Mouse (Mus musculus) neural tube, embryonic 13.5 days (tissue): ENCODE data around the gene Ciao1. TPM values are rescaled to one million over a fixed set of nuclear protein-coding genes. Genes with fewer than 3 reads are reported as not detected.
A peak's percentile ranks its signal among the peaks of the same experiment; 100 is the strongest.
"Not testable (repeated sequence)": the region's sequence is repeated elsewhere in the genome, so short reads cannot be mapped to it uniquely, and the experiment has no call there.

ENCODE experiments used
- ATAC-seq: fragments of 200-750 bp; cut with Nextera tagmentation; 2 replicates; pipeline ENCODE4 v1.8.0; 2017; ENCODE audit warnings: low read depth, mild to moderate bottlenecking, moderate TSS enrichment, moderate library complexity
- H3K27ac ChIP-seq: fragments of 300-500 bp; sonication (generic); replicated peaks from 2 replicates; pipeline ENCODE4 v1.5.1; 2015; ENCODE audit warnings: moderate library complexity, mild to moderate bottlenecking, inconsistent platforms
- H3K27me3 ChIP-seq: fragments of 300-500 bp; sonication (generic); 2 replicates; pipeline ENCODE4 v1.6.1; 2015; ENCODE audit warnings: mild to moderate bottlenecking, inconsistent platforms
- H3K36me3 ChIP-seq: fragments of 300-500 bp; sonication (generic); 2 replicates; pipeline ENCODE4 v1.6.1; 2015; ENCODE audit warnings: mild to moderate bottlenecking, inconsistent platforms
- H3K4me1 ChIP-seq: fragments of 300-500 bp; sonication (generic); replicated peaks from 2 replicates; pipeline ENCODE4 v1.6.1; 2015; ENCODE audit warnings: inconsistent platforms
- H3K4me2 ChIP-seq: fragments of 300-500 bp; sonication (generic); 2 replicates; pipeline ENCODE4 v1.6.1; 2015; ENCODE audit warnings: inconsistent platforms, mild to moderate bottlenecking, moderate library complexity
- H3K4me3 ChIP-seq: fragments of 300-500 bp; sonication (generic); 2 replicates; pipeline ENCODE4 v1.5.1; 2015; ENCODE audit warnings: mild to moderate bottlenecking, inconsistent platforms
- H3K9ac ChIP-seq: fragments of 300-500 bp; sonication (generic); 2 replicates; pipeline ENCODE4 v1.6.1; 2015; ENCODE audit warnings: moderate library complexity, mild to moderate bottlenecking, inconsistent platforms
- H3K9me3 ChIP-seq: fragments of 300-500 bp; sonication (generic); 2 replicates; pipeline ENCODE4 v1.6.1; 2016; ENCODE audit warnings: inconsistent platforms
- WGBS: fragments of 180-500 bp; shearing (Covaris S2); methylation state at CpG from one replicate; pipeline ENCODE4 v1.1.7; 2015; 5-methylcytosine and 5-hydroxymethylcytosine counted together
- polyA plus RNA-seq: library from polyadenylated mRNA; unstranded; fragments of >200 nt; fragmentation: Nextera tagmentation; extraction: Ambion mirVana; gene quantifications from 2 replicates; pipeline ENCODE4 v1.2.1, GENCODE M21; 2015

Gene Ciao1
- polyA plus RNA-seq = 59.2 and 65.8 TPM in 2 replicates

- Histone ChIP-seq H3K9ac (peak within 1 kb of the TSS; percentile 86), H3K27me3 (no peaks in the 10 kb centered on the region), H3K9me3 (no peaks in the 10 kb centered on the region), H3K4me3 (peak within 1 kb of the TSS; percentile 69), H3K36me3 (peaks cover 41% of the 10 kb centered on the region), H3K4me1 (peaks cover 44% of the 10 kb centered on the region), H3K4me2 (peak within 1 kb of the TSS; percentile 96), H3K27ac (peak within 1 kb of the TSS; percentile 83)
- peak; percentile 98 for ATAC-seq
- under 1% methylated on average over 53 of the region's 53 CpGs for WGBS
These were observed at the start of gene Ciao1, which contains the start of gene Tmem127 for GRCm38 (mm10) chr2:127247592-127248333. Gene Ciao1, minus strand, starts transcription at chr2:127247816. Gene Tmem127, plus strand, starts transcription at chr2:127247908.

GRCm38 (mm10) chr2:127297001-127297805, 49.6 kb upstream of the Ciao1 start:
- Histone ChIP-seq H3K4me2 (no peak overlapping the region), H3K27me3 (no peaks in the 10 kb centered on the region), H3K4me1 (no peaks in the 10 kb centered on the region), H3K27ac (no peak overlapping the region), H3K36me3 (peaks cover 94% of the 10 kb centered on the region), H3K4me3 (no peak overlapping the region), H3K9me3 (no peaks in the 10 kb centered on the region), H3K9ac (no peak overlapping the region)
- 92% methylated on average over 7 of the region's 7 CpGs for WGBS
- no peak for ATAC-seq

- Histone ChIP-seq H3K27ac (no peak overlapping the region), H3K9ac (no peak overlapping the region), H3K4me1 (no peaks in the 10 kb centered on the region), H3K9me3 (no peaks in the 10 kb centered on the region), H3K4me3 (no peak overlapping the region), H3K27me3 (no peaks in the 10 kb centered on the region), H3K4me2 (no peak overlapping the region), H3K36me3 (peaks cover 84% of the 10 kb centered on the region)
- WGBS = 89% methylated on average over 4 of the region's 4 CpGs
- no peak for ATAC-seq
These were observed 44.6 kb upstream of the Ciao1 start for GRCm38 (mm10) chr2:127292250-127292649.

- no peak overlapping the region for H3K9ac ChIP-seq
- no peak overlapping the region for H3K4me3 ChIP-seq
- no peaks in the 10 kb centered on the region for H3K36me3 ChIP-seq
- no peak overlapping the region for H3K4me2 ChIP-seq
- no peak for ATAC-seq
- H3K27ac ChIP-seq = no peak overlapping the region
- H3K9me3 ChIP-seq = no peaks in the 10 kb centered on the region
- no peaks in the 10 kb centered on the region for H3K27me3 ChIP-seq
- H3K4me1 ChIP-seq = peaks cover 25% of the 10 kb centered on the region
These were observed 30.5 kb upstream of the Ciao1 start for GRCm38 (mm10) chr2:127278162-127278561.

GRCm38 (mm10) chr2:127275551-127276320, 28.1 kb upstream of the Ciao1 start:
- no peak overlapping the region for H3K27ac ChIP-seq
- H3K27me3 ChIP-seq = no peaks in the 10 kb centered on the region
- no peaks in the 10 kb centered on the region for H3K9me3 ChIP-seq
- 72% methylated on average over 5 of the region's 5 CpGs for WGBS
- H3K4me2 ChIP-seq = no peak overlapping the region
- H3K4me3 ChIP-seq = no peak overlapping the region
- no peaks in the 10 kb centered on the region for H3K36me3 ChIP-seq
- no peak overlapping the region for H3K9ac ChIP-seq
- ATAC-seq = no peak
- H3K4me1 ChIP-seq = peaks cover 49% of the 10 kb centered on the region

GRCm38 (mm10) chr2:127274590-127274989, 27.0 kb upstream of the Ciao1 start:
- H3K4me3 ChIP-seq = no peak overlapping the region
- WGBS = 87% methylated on average over 2 of the region's 2 CpGs
- no peak overlapping the region for H3K9ac ChIP-seq
- no peaks in the 10 kb centered on the region for H3K36me3 ChIP-seq
- ATAC-seq = no peak
- H3K27ac ChIP-seq = no peak overlapping the region
- H3K4me1 ChIP-seq = peaks cover 49% of the 10 kb centered on the region
- H3K4me2 ChIP-seq = no peak overlapping the region
- no peaks in the 10 kb centered on the region for H3K9me3 ChIP-seq
- H3K27me3 ChIP-seq = no peaks in the 10 kb centered on the region

- Histone ChIP-seq H3K9me3 (no peaks in the 10 kb centered on the region), H3K4me1 (peaks cover 49% of the 10 kb centered on the region), H3K27me3 (no peaks in the 10 kb centered on the region), H3K36me3 (no peaks in the 10 kb centered on the region), H3K4me3 (no peak overlapping the region), H3K27ac (no peak overlapping the region), H3K9ac (no peak overlapping the region), H3K4me2 (no peak overlapping the region)
- no peak for ATAC-seq
- WGBS = 97% methylated on average over 3 of the region's 3 CpGs
These were observed 25.2 kb upstream of the Ciao1 start for GRCm38 (mm10) chr2:127272806-127273205.

- ATAC-seq, H3K36me3 ChIP-seq, H3K4me3 ChIP-seq, H3K9ac ChIP-seq, H3K27ac ChIP-seq, H3K27me3 ChIP-seq, H3K9me3 ChIP-seq: not testable (repeated sequence)
- Histone ChIP-seq H3K4me1 (peaks cover 49% of the 10 kb centered on the region), H3K4me2 (peak overlapping the region; percentile 78)
- WGBS = 92% methylated on average over 4 of the region's 4 CpGs
These were observed 24.4 kb upstream of the Ciao1 start for GRCm38 (mm10) chr2:127272049-127272448.

GRCm38 (mm10) chr2:127271042-127271515, 23.5 kb upstream of the Ciao1 start:
- WGBS = 9% methylated on average over 8 of the region's 8 CpGs
- no peak for ATAC-seq
- H3K9ac ChIP-seq = peak overlapping the region; percentile 94

GRCm38 (mm10) chr2:127270300-127271041, 22.9 kb upstream of the Ciao1 start:
- no peaks in the 10 kb centered on the region for H3K27me3 ChIP-seq
- H3K36me3 ChIP-seq = no peaks in the 10 kb centered on the region
- no peaks in the 10 kb centered on the region for H3K9me3 ChIP-seq
- peak overlapping the region; percentile 98 for H3K4me3 ChIP-seq
- ATAC-seq = peak; percentile 97
- under 1% methylated on average over 75 of the region's 75 CpGs for WGBS
- H3K4me1 ChIP-seq = peaks cover 40% of the 10 kb centered on the region
- peak overlapping the region; percentile 78 for H3K4me2 ChIP-seq
- H3K9ac ChIP-seq = peak overlapping the region; percentile 94
- H3K27ac ChIP-seq = peak overlapping the region; percentile 96

More at GRCm38 (mm10) chr2:127271042-127271515, 23.5 kb upstream of the Ciao1 start:
- Histone ChIP-seq H3K9me3 (no peaks in the 10 kb centered on the region), H3K27me3 (no peaks in the 10 kb centered on the region), H3K4me2 (peak overlapping the region; percentile 78), H3K27ac (peak overlapping the region; percentile 96), H3K4me3 (peak overlapping the region; percentile 98), H3K36me3 (no peaks in the 10 kb centered on the region), H3K4me1 (peaks cover 46% of the 10 kb centered on the region)
